Mouse (Mus musculus) Patski (cell line): ENCODE data around the gene Nosip. TPM values are rescaled to one million over a fixed set of nuclear protein-coding genes. Genes with fewer than 3 reads are reported as not detected.
"Not testable (repeated sequence)": the region's sequence is repeated elsewhere in the genome, so short reads cannot be mapped to it uniquely, and the experiment has no call there.

Experiments used
- ATAC-seq: fragments of 100-300 bp; one replicate; pipeline ENCODE4 v1.8.0; 2021
- CTCF ChIA-PET: fragments of 350-600 bp; sonication (Branson Sonifier 250); formaldehyde crosslinking; loops from one replicate; lab custom pipeline; 2022; ENCODE audit warnings: inconsistent platforms; lab: Charles Lee
- POLR2A ChIA-PET: fragments of 350-600 bp; sonication (Branson Sonifier 250); formaldehyde crosslinking; loops from one replicate; lab custom pipeline; 2022; ENCODE audit warnings: antibody characterized with exemption, inconsistent platforms; lab: Charles Lee
- DNase-seq: peaks from one replicate; pipeline ENCODE4 v3.0.0-alpha.2; 2011; ENCODE audit warnings: low read depth, low spot score
- H3K27me3 ChIP-seq: fragments of 371-371 bp; one replicate; pipeline ENCODE4 v1.5.1; 2021
- CTCF ChIP-seq: fragments of 100-300 bp; IDR thresholded peaks from one replicate; pipeline ENCODE4 v1.5.1; 2021
- in situ Hi-C: fragments of 300-500 bp; cut with MboI; formaldehyde crosslinking; loops from 3 replicates; pipeline ENCODE4 v1.11.1; 2018; ENCODE audit warnings: low pct_unique_long_range_greater_than_20kb, mixed read lengths
- polyA plus RNA-seq: library from polyadenylated mRNA; unstranded; gene quantifications from one replicate; pipeline ENCODE4 v1.2.3, GENCODE M21; 2021

The Nosip gene
- polyA plus RNA-seq, 1 experiment from 2014 or later: 77.4 TPM

DNA sequence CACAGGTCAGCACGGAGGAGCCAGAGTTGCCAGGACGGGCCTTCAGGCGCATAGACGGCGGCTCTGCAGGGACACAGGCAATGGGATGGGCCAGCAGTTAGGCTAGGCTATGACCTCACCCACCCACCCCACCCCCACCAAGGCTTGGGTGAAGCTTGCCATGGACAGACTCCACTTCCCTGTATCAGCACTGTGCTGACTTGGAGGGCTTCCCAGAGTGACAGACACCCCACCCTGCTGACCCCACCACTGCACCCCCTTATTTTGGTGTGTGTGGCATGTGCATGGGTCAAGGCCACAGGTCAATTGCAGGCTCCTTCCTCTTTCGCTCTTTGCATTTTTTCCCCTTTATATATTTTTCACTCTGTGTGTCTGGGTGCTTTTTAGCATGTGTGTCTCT lies 33.1 kb downstream of the Nosip start:
- ATAC-seq (no peak), DNase-seq (no peak)
- ChIA-PET POLR2A (interaction anchor here (0.5 kb wide), 1 partner anchor 80 kb away, joined by 4 read pairs; no protein-coding TSS in a partner anchor), CTCF (no interaction called here)
- in situ Hi-C loops: no loop called here
- no peaks in the 10 kb centered on the region for H3K27me3 ChIP-seq
- no peak for TF ChIP-seq CTCF

GRCm38 (mm10) chr7:45095965-45096364 lies 33.7 kb downstream of the Nosip start:
- POLR2A ChIA-PET, CTCF ChIA-PET, H3K27me3 ChIP-seq, in situ Hi-C loops, ATAC-seq, DNase-seq: not testable (repeated sequence)

- TF ChIP-seq CTCF: no peak
- CTCF ChIA-PET: interaction anchor here (0.9 kb wide), 1 partner anchor 15 kb away, joined by 3 read pairs; no protein-coding TSS in a partner anchor
- DNase-seq (no peak), ATAC-seq (no peak)
- H3K27me3 ChIP-seq: no peaks in the 10 kb centered on the region
- POLR2A ChIA-PET: no interaction called here
- in situ Hi-C loops: no loop called here
Measured at GRCm38 (mm10) chr7:45097479-45097878, 35.2 kb downstream of the Nosip start.

- no peaks in the 10 kb centered on the region for H3K27me3 ChIP-seq
- ChIA-PET CTCF (interaction anchor here (1.4 kb wide), 1 partner anchor 12 kb away, joined by 3 read pairs; no protein-coding TSS in a partner anchor), POLR2A (no interaction called here)
- no peak for DNase-seq
- ATAC-seq: no peak
- in situ Hi-C loops: no loop called here
- TF ChIP-seq CTCF: no peak
Measured at GRCm38 (mm10) chr7:45098541-45099240, 36.5 kb downstream of the Nosip start.

DNA sequence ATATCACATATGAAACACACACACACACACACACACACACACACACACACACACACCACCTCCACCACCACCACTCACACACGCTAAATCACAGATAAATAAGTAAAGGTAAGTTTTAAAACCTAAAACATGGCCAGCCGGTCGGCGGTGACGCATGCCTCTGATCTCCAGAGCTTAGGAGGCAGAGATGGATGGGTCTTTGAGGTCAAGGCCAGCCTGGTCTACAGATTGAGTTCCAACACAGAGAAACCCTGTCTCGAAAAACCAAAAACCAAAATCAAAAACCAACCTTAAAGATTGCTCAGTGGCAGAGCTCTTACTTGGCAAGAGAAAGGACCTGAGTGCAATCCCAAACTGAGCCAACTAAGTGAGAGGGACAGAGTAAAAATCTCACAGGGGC lies 37.8 kb downstream of the Nosip start:
- no peaks in the 10 kb centered on the region for H3K27me3 ChIP-seq
- TF ChIP-seq CTCF: no peak
- in situ Hi-C loops: no loop called here
- DNase-seq: no peak
- ChIA-PET CTCF (no interaction called here), POLR2A (interaction anchor here (0.8 kb wide), 1 partner anchor 24 kb away, joined by 4 read pairs; no protein-coding TSS in a partner anchor)
- ATAC-seq: no peak

GRCm38 (mm10) chr7:45102441-45102840 lies 40.2 kb downstream of the Nosip start:
- ATAC-seq (no peak), DNase-seq (no peak)
- H3K27me3 ChIP-seq: no peaks in the 10 kb centered on the region
- in situ Hi-C loops: no loop called here
- ChIA-PET CTCF (no interaction called here), POLR2A (no interaction called here)
- no peak for TF ChIP-seq CTCF

- DNase-seq (no peak), ATAC-seq (no peak)
- ChIA-PET CTCF (no interaction called here), POLR2A (no interaction called here)
- in situ Hi-C loops: no loop called here
- TF ChIP-seq CTCF: no peak
- H3K27me3 ChIP-seq: no peaks in the 10 kb centered on the region
Measured at GRCm38 (mm10) chr7:45102940-45103585, 40.8 kb downstream of the Nosip start.

GRCm38 (mm10) chr7:45103652-45104180 lies 41.5 kb downstream of the Nosip start, which contains the start of gene Fcgrt:
Fcgrt (minus strand) TSS chr7:45103851.
- in situ Hi-C loops: no loop called here
- ATAC-seq: peak; percentile 86
- DNase-seq: peak; percentile 46
- ChIA-PET POLR2A (no interaction called here), CTCF (no interaction called here)
- no peaks in the 10 kb centered on the region for H3K27me3 ChIP-seq
- no peak for TF ChIP-seq CTCF

- in situ Hi-C loops: no loop called here
- DNase-seq (no peak), ATAC-seq (no peak)
- no peaks in the 10 kb centered on the region for H3K27me3 ChIP-seq
- CTCF ChIA-PET: no interaction called here
- POLR2A ChIA-PET: no interaction called here
- no peak for TF ChIP-seq CTCF
Measured at GRCm38 (mm10) chr7:45104941-45105340, 42.7 kb downstream of the Nosip start.

GRCm38 (mm10) chr7:45105491-45105890 lies 43.3 kb downstream of the Nosip start:
- in situ Hi-C loops: no loop called here
- DNase-seq (no peak), ATAC-seq (no peak)
- CTCF ChIA-PET: no interaction called here
- no peak for TF ChIP-seq CTCF
- no peaks in the 10 kb centered on the region for H3K27me3 ChIP-seq
- POLR2A ChIA-PET: no interaction called here

DNA sequence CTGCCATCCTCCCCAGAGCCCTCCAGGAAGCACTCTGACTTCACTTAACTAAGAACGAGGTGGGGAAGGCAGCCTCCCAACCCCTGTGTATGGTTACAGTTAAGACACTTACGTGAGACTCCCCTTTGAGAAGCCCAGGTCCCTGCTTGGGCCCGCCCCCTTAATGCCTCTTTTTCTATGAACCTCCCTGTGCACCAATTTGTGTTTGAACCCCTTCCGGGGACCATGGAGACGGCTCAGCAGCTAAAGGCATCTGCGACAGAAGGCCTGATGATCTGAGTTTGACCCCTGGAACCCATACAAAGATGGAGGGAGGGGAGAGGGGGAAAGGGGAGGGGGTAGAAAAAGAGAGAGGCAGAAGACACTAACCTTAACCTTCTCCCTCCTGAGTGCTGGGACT lies 44.2 kb downstream of the Nosip start:
- ChIA-PET POLR2A (no interaction called here), CTCF (no interaction called here)
- in situ Hi-C loops: no loop called here
- TF ChIP-seq CTCF: no peak
- DNase-seq (no peak), ATAC-seq (no peak)
- no peaks in the 10 kb centered on the region for H3K27me3 ChIP-seq
